Mouse (Mus musculus) G1E (cell line): ENCODE data around the gene Cntnap5c.

Experiments used
- CTCF ChIP-seq: IDR thresholded peaks from 2 replicates; pipeline ENCODE4 v1.5.1; 2012; ENCODE audit warnings: low read depth, low read length, inconsistent platforms, mixed read lengths
- POLR2AphosphoS5 ChIP-seq: IDR thresholded peaks from 2 replicates; pipeline ENCODE4 v1.6.1; 2012; ENCODE audit warnings: low read depth, low read length, inconsistent platforms; ENCODE audit not compliant: insufficient replicate concordance

- TF ChIP-seq CTCF: no peak
- no peak for TF ChIP-seq POLR2AphosphoS5
These were observed 313.3 kb downstream of the Cntnap5c start for GRCm38 (mm10) chr17:58082676-58083075.
